Mouse (Mus musculus): ENCODE results near the gene Gm27027. TPM values are rescaled to one million over a fixed set of nuclear protein-coding genes. Genes with fewer than 3 reads are reported as not detected.

Gm27027 gene
- polyA plus RNA-seq, 1 experiment from 2014 or later = not detected

DNA sequence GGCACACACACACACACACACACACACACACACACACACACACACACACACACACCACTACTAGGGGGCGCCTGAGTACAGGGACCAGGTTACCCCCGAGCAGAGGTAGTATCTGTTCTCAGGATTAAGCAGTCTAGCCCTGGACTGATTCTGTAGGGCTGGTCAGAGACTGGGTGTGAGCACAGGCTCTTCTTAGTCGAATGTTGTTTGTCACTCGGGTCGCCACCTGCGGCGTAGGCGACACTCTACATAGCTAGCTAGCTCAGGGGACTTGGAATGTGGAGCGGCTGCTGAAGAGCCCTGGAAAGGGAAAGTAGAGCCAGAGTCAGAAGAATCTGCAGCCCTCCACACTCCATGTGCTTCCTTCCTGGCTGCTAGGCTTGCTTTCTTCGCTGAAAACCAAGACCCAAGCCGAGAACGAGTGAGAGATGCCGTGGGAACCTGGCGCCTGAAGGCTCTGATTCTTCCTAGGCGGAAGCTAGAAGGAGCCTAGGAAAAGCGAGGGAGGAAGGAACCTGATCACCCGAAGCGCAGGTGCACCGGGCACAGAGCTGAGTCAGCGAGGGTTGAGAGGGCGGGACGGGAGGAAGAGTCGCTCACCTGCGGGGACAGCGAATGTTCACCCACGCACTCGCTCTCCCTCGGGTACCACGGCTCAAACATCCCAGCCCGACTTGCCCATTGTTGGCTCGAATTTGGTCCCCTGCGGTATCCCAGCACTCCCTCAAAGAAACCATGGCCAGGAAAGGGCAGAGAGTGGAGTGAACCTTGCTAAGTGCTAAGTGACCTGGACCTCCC lies 41.2 kb downstream of the Gm27027 start:
- H3K9me3 ChIP-seq (replicated peaks; ENCODE audit: control insufficient read depth, low read length, poor library complexity, severe bottlenecking) = no peaks in the 10 kb centered on the region
- peaks cover 25% of the 10 kb centered on the region for H3K4me1 ChIP-seq (ENCODE audit: control insufficient read depth, insufficient read depth, low read length)
- H3K4me2 ChIP-seq (ENCODE audit: low read length) = peak overlapping the region; percentile 99
- H3K27ac ChIP-seq (ENCODE audit: low read length) = no peak overlapping the region
- peak overlapping the region; percentile 80 for H3K9ac ChIP-seq (ENCODE audit: low read depth, low read length)
- WGBS = under 1% methylated on average over 32 of the region's 32 CpGs
- ATAC-seq = 0 out of 2 replicates have a peak, but pooled peaks have one; percentile 22
- H3K4me3 ChIP-seq (ENCODE audit: low read depth, low read length) = peak overlapping the region; percentile 74
- peaks cover 8% of the 10 kb centered on the region for H3K27me3 ChIP-seq (ENCODE audit: control insufficient read depth, insufficient read depth, low read depth, low read length)
- no peaks in the 10 kb centered on the region for H3K36me3 ChIP-seq (ENCODE audit: control insufficient read depth, insufficient read depth, low read length)

DNA sequence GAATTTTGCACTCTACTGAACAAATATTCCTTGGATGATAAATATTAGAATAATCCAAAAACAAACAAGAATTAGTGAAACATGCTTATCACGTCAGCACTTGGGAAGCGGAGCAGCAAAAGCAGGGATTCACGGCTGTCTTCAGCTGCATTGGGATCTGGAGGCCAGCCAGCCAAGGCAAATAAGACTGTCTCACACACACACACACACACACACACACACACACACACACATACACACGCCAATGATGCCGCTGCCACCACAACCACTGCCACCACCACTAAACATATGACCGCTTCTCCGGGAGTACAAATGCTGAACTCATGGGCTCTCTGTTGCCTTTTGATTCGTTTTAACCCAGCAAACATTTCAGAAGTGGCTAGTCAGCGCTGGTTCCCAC lies 42.4 kb downstream of the Gm27027 start:
- Histone ChIP-seq H3K27me3 (ENCODE audit: control insufficient read depth, insufficient read depth, low read depth, low read length) (peaks cover 8% of the 10 kb centered on the region), H3K4me3 (ENCODE audit: low read depth, low read length) (no peak overlapping the region), H3K4me2 (ENCODE audit: low read length) (peak overlapping the region; percentile 11; the same call in 1 of the 2 replicates), H3K36me3 (ENCODE audit: control insufficient read depth, insufficient read depth, low read length) (no peaks in the 10 kb centered on the region), H3K9me3 (replicated peaks; ENCODE audit: control insufficient read depth, low read length, poor library complexity, severe bottlenecking) (no peaks in the 10 kb centered on the region; the same call in 1 of the 2 replicates), H3K4me1 (ENCODE audit: control insufficient read depth, insufficient read depth, low read length) (peaks cover 25% of the 10 kb centered on the region), H3K9ac (ENCODE audit: low read depth, low read length) (no peak overlapping the region), H3K27ac (ENCODE audit: low read length) (no peak overlapping the region)
- no peak for ATAC-seq
- WGBS = 82% methylated on average over 9 of the region's 9 CpGs

DNA sequence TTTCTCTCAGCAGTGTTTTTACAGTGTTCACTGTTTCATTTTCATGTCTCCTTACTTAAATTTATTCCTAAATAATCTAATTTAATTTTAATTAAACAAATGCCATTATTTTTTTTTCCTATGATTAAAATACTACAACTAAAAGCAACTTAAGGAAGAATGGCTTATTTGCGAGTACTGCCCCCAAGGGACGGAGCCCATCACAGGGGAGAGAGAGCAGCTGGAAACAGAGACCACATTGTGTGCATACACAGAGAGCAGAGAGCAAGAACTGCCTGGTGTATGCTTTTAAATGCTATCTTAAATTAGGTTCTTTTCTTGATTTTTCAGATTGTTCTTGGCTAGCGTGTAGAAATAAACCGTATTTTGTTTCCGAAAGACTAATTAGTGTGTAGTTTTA lies 49.2 kb downstream of the Gm27027 start:
- Histone ChIP-seq H3K4me3 (ENCODE audit: low read depth, low read length) (no peak overlapping the region), H3K9me3 (replicated peaks; ENCODE audit: control insufficient read depth, low read length, poor library complexity, severe bottlenecking) (no peaks in the 10 kb centered on the region; the same call in 1 of the 2 replicates), H3K27me3 (ENCODE audit: control insufficient read depth, insufficient read depth, low read depth, low read length) (no peaks in the 10 kb centered on the region), H3K4me1 (ENCODE audit: control insufficient read depth, insufficient read depth, low read length) (no peaks in the 10 kb centered on the region), H3K9ac (ENCODE audit: low read depth, low read length) (no peak overlapping the region), H3K4me2 (ENCODE audit: low read length) (no peak overlapping the region), H3K36me3 (ENCODE audit: control insufficient read depth, insufficient read depth, low read length) (no peaks in the 10 kb centered on the region), H3K27ac (ENCODE audit: low read length) (no peak overlapping the region)
- ATAC-seq = no peak
- 73% methylated on average over 5 of the region's 5 CpGs for WGBS

DNA sequence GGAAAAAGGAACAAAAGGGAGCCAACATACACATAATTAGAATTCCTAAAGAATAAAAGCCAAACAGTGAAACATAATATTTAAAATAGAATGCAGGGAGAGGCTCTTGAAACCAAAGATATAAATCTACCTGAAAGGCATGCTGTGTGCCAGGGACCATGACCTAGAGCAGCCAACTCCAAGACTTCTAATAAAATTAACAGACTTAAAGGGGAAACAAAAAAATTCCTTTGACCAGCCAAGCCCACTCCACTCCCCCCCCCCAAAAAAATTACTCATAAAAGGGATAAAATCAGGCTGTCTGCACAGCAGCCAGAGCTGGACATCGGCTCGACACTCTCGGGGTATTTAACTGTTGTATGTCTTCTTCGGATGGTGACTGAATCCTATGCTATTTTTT lies 51.3 kb downstream of the Gm27027 start:
- Histone ChIP-seq H3K27ac (ENCODE audit: low read length) (no peak overlapping the region), H3K9ac (ENCODE audit: low read depth, low read length) (no peak overlapping the region), H3K4me2 (ENCODE audit: low read length) (no peak overlapping the region), H3K4me3 (ENCODE audit: low read depth, low read length) (no peak overlapping the region), H3K4me1 (ENCODE audit: control insufficient read depth, insufficient read depth, low read length) (no peaks in the 10 kb centered on the region), H3K36me3 (ENCODE audit: control insufficient read depth, insufficient read depth, low read length) (no peaks in the 10 kb centered on the region), H3K27me3 (ENCODE audit: control insufficient read depth, insufficient read depth, low read depth, low read length) (no peaks in the 10 kb centered on the region), H3K9me3 (replicated peaks; ENCODE audit: control insufficient read depth, low read length, poor library complexity, severe bottlenecking) (no peaks in the 10 kb centered on the region; the same call in 1 of the 2 replicates)
- ATAC-seq = no peak
- 97% methylated on average over 4 of the region's 4 CpGs for WGBS

DNA sequence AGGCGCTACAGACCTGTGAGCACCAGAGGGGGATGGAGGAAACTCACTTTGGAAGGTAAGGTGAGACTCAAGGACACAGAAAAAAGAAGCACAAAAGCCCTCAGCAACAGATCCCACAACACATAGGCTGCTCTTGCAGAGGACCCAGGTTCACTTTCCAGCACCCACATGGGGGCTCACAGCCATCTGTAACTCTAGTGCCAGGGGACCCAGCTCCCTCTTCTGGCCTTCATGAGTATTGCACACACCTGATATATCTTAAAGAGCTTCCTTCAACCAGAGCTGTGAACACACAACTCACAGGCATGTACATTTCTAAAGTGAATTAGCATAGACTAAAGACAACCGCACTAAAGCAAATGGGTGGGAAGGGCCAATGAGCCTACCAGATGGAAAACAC lies 52.1 kb downstream of the Gm27027 start:
- 92% methylated on average over 2 of the region's 2 CpGs for WGBS
- no peak for ATAC-seq

DNA sequence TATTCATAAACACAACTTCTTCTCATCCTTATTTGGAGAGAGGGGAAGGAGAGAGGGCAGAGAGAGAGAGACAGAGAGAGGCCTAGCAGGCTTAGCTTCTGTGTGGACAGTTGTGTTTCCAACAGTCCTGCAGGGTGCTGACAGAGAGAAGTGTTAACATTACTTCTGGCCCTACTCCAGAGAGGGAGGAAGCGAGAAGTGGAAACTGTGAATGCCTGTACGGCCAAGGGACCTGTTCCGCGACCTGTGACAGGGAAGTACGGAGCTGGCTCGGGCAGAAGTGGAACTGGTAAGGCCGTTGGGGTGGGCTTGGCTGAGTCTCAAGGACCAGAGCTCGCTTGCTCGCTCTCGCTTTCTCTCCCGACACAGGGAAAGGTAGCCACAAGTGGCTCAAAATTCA lies 54.5 kb downstream of the Gm27027 start:
- no peaks in the 10 kb centered on the region for H3K36me3 ChIP-seq (ENCODE audit: control insufficient read depth, insufficient read depth, low read length)
- ATAC-seq = no peak
- H3K27me3 ChIP-seq (ENCODE audit: control insufficient read depth, insufficient read depth, low read depth, low read length) = no peaks in the 10 kb centered on the region
- WGBS = 79% methylated on average over 11 of the region's 11 CpGs
- no peak overlapping the region for H3K9ac ChIP-seq (ENCODE audit: low read depth, low read length)
- no peaks in the 10 kb centered on the region for H3K4me1 ChIP-seq (ENCODE audit: control insufficient read depth, insufficient read depth, low read length)
- no peak overlapping the region for H3K4me2 ChIP-seq (ENCODE audit: low read length)
- H3K4me3 ChIP-seq (ENCODE audit: low read depth, low read length) = no peak overlapping the region
- no peak overlapping the region for H3K27ac ChIP-seq (ENCODE audit: low read length)
- H3K9me3 ChIP-seq (replicated peaks; ENCODE audit: control insufficient read depth, low read length, poor library complexity, severe bottlenecking) = no peaks in the 10 kb centered on the region

More for the DNA sequence above, 52.1 kb downstream of the Gm27027 start:
- Histone ChIP-seq H3K36me3 (ENCODE audit: control insufficient read depth, insufficient read depth, low read length) (no peaks in the 10 kb centered on the region), H3K9ac (ENCODE audit: low read depth, low read length) (no peak overlapping the region), H3K9me3 (replicated peaks; ENCODE audit: control insufficient read depth, low read length, poor library complexity, severe bottlenecking) (no peaks in the 10 kb centered on the region; the same call in 1 of the 2 replicates), H3K27me3 (ENCODE audit: control insufficient read depth, insufficient read depth, low read depth, low read length) (no peaks in the 10 kb centered on the region), H3K4me1 (ENCODE audit: control insufficient read depth, insufficient read depth, low read length) (no peaks in the 10 kb centered on the region), H3K4me3 (ENCODE audit: low read depth, low read length) (no peak overlapping the region), H3K27ac (ENCODE audit: low read length) (no peak overlapping the region), H3K4me2 (ENCODE audit: low read length) (no peak overlapping the region)

DNA sequence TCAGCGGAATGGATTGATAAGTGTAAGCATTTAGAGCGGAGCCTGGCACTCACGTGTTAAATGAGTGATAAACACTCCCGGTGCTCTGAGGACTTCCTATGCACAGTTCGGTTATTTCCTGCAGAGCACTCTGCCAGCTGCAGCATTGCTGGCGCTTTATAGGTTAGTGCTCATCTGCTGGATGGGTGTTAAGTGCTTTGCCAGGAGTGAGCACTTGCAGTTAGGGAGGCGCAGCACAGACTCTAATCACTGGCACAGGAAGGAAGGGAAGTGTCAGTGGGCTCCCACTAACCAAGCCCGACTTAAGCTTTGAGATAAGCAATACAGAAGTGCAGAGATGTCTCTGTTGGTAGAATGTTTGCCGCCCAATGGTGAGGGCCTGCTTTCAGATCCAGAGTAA lies 57.6 kb downstream of the Gm27027 start:
- H3K4me2 ChIP-seq (ENCODE audit: low read length) = no peak overlapping the region
- H3K27me3 ChIP-seq (ENCODE audit: control insufficient read depth, insufficient read depth, low read depth, low read length) = no peaks in the 10 kb centered on the region
- H3K4me1 ChIP-seq (ENCODE audit: control insufficient read depth, insufficient read depth, low read length) = no peaks in the 10 kb centered on the region
- H3K4me3 ChIP-seq (ENCODE audit: low read depth, low read length) = no peak overlapping the region
- no peak overlapping the region for H3K27ac ChIP-seq (ENCODE audit: low read length)
- no peak overlapping the region for H3K9ac ChIP-seq (ENCODE audit: low read depth, low read length)
- no peaks in the 10 kb centered on the region for H3K9me3 ChIP-seq (replicated peaks; ENCODE audit: control insufficient read depth, low read length, poor library complexity, severe bottlenecking)
- no peak for ATAC-seq
- no peaks in the 10 kb centered on the region for H3K36me3 ChIP-seq (ENCODE audit: control insufficient read depth, insufficient read depth, low read length)
- WGBS = 82% methylated on average over 9 of the region's 9 CpGs

DNA sequence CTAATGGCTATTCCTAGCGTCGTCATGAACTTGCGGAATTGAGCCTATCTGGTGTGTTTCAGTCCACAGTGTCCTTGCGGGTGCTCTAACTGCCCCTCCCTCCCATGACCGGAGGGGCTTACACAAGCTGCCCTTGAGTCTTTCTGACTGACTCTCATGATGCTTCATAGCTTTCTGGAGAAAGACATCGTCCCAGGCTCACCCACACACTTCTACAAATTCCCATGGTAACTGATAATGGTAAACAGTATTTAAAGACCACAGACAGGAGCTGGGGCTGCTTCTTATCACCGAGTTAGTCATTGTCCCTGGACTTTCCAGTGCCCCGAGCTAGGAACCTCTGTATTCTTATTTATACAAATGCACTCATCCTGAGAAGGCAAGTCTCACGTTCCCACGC lies 67.3 kb downstream of the Gm27027 start:
- no peaks in the 10 kb centered on the region for H3K27me3 ChIP-seq (ENCODE audit: control insufficient read depth, insufficient read depth, low read depth, low read length)
- ATAC-seq = no peak

DNA sequence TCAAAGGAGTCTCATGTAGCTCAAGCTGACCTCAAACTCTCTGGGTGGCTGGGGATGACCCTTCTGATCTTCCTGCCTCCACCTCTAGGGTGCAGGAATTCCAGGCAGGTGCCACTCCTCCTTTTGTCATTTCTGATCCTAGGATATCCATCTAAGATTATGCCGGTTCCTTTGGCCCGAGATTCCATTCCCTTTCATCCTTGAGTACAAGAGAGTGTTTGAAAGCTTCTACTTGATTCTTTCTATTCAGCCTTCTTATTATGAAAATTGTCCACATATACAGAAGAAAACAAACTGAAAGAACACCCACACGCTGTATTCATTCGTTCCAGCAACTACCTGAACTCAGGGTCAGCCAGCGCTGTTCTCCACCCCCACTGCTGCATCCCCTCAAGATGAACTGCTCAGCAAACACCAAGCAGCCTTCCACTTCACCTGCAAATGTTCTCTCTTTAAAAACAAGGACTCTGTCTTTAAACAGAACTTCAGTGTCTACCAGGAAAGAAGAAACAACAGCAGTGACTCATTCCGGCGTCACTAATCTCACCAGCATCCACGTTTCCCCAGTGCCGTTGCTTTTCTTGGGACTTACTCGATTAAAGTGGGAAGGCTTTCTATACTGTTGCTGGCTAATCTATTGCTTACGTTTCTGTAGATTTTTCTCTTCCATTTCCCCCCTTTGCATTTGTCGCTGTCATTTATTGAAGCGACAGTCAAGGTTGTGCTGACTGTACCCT lies 68.3 kb downstream of the Gm27027 start:
- Histone ChIP-seq H3K9me3 (replicated peaks; ENCODE audit: control insufficient read depth, low read length, poor library complexity, severe bottlenecking) (no peaks in the 10 kb centered on the region), H3K4me1 (ENCODE audit: control insufficient read depth, insufficient read depth, low read length) (no peaks in the 10 kb centered on the region), H3K27me3 (ENCODE audit: control insufficient read depth, insufficient read depth, low read depth, low read length) (no peaks in the 10 kb centered on the region), H3K4me3 (ENCODE audit: low read depth, low read length) (no peak overlapping the region), H3K27ac (ENCODE audit: low read length) (no peak overlapping the region), H3K9ac (ENCODE audit: low read depth, low read length) (no peak overlapping the region), H3K36me3 (ENCODE audit: control insufficient read depth, insufficient read depth, low read length) (no peaks in the 10 kb centered on the region), H3K4me2 (ENCODE audit: low read length) (no peak overlapping the region)
- 71% methylated on average over 13 of the region's 13 CpGs for WGBS
- ATAC-seq = no peak

More for the DNA sequence above, 67.3 kb downstream of the Gm27027 start:
- 88% methylated on average over 10 of the region's 10 CpGs for WGBS
- no peaks in the 10 kb centered on the region for H3K36me3 ChIP-seq (ENCODE audit: control insufficient read depth, insufficient read depth, low read length)
- H3K4me3 ChIP-seq (ENCODE audit: low read depth, low read length) = no peak overlapping the region
- no peak overlapping the region for H3K27ac ChIP-seq (ENCODE audit: low read length)
- no peak overlapping the region for H3K4me2 ChIP-seq (ENCODE audit: low read length)
- no peak overlapping the region for H3K9ac ChIP-seq (ENCODE audit: low read depth, low read length)
- H3K9me3 ChIP-seq (replicated peaks; ENCODE audit: control insufficient read depth, low read length, poor library complexity, severe bottlenecking) = no peaks in the 10 kb centered on the region
- H3K4me1 ChIP-seq (ENCODE audit: control insufficient read depth, insufficient read depth, low read length) = no peaks in the 10 kb centered on the region

All from midbrain, embryonic 16.5 days (tissue).